Mouse (Mus musculus) cerebellum, adult 2 months (tissue): Measurements from ENCODE around the gene Pdhx.

ENCODE experiments used
- CTCF ChIP-seq: fragments of 200-500 bp; IDR thresholded peaks from 2 replicates; pipeline ENCODE4 v1.5.1; 2011; ENCODE audit warnings: low read depth, mild to moderate bottlenecking, control low read depth, low read length, moderate library complexity, borderline replicate concordance; ENCODE audit not compliant: insufficient read depth
- POLR2A ChIP-seq: fragments of 200-500 bp; IDR thresholded peaks from 2 replicates; pipeline ENCODE4 v1.6.1; 2011; ENCODE audit warnings: low read length, control low read depth, borderline replicate concordance; ENCODE audit not compliant: insufficient read depth

- no peak for TF ChIP-seq CTCF
- no peak for TF ChIP-seq POLR2A
Observed at GRCm38 (mm10) chr2:102986964-102987707, 86.2 kb downstream of the Pdhx start.
